Mouse (Mus musculus) frontal cortex, postnatal 10 days (tissue): ENCODE measurements at regions not wholly inside any gene's neighbourhood (a gene's known extent, or its start where the extent isn't known, plus 50 kb on each side); places are given as distances from the start of the nearest gene placed in this dataset.

Source experiments
- DNase-seq, 2 experiments: peaks; one replicate each; pipeline ENCODE4 v3.0.0; 2022; ENCODE audit warnings: low spot score in 2 of 2, mixed read lengths in 1 of 2

DNA sequence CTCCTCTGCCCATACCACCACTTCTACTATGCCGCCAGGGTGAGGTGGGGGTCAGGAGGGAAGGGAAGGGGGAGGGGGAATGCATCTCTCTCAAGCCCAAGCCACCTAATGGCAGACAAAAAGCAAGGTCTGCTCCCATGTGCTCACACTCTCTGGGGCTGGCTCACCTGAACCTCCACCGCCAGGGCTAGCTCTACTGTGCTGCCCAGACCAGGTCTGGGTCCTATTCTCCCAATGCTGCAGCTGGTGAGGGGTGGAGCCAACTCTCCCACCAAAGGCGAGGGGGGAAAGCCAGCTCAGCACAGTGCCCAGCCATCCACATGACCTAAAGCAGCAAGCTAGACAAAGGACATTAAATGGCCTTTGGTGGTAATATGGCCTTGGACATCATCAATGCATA, 158.6 kb downstream of the Chic2 start:
- no peak for DNase-seq

DNA sequence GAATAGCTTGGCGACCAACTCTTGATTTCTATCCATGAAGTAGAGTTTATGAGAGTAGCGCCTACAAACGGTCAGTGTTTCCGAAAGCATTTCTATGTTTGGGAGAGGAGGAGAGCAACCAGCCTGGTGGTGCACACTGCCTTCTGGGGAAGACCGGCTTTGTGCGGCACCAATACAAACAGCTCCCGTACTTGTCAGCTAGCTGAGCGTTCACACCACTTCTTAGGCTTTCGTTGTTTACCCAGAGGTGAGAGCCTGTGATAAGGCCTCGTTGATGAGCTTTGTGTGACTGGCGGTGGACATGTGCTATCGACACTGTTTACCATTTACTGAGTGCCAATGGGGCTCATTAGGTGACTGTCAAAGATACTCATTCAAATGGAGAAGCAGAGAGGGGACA, 162.0 kb downstream of the Chic2 start:
- no peak for DNase-seq

GRCm38 (mm10) chr5:74880669-74881226, 163.8 kb downstream of the Chic2 start:
- no peak for DNase-seq

DNA sequence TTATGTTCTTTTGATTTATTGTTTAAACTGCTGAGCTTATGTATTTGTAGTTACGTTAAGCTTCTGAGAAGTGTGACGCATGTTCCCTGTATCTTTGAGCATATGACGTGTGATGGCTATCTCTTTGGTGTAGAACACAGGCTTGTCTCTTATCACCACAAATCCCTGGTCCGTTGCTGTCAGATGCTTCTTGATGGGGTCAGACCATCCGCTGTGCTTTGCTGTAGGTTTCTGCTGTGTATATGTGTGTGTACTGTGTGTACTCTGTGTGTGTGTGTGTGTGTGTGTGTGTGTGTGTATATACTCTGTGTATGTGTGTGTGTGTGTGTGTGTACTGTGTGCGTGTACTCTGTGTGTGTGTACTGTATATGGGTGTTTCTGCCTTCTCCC, 164.5 kb downstream of the Chic2 start:
- DNase-seq, result no peak

DNA sequence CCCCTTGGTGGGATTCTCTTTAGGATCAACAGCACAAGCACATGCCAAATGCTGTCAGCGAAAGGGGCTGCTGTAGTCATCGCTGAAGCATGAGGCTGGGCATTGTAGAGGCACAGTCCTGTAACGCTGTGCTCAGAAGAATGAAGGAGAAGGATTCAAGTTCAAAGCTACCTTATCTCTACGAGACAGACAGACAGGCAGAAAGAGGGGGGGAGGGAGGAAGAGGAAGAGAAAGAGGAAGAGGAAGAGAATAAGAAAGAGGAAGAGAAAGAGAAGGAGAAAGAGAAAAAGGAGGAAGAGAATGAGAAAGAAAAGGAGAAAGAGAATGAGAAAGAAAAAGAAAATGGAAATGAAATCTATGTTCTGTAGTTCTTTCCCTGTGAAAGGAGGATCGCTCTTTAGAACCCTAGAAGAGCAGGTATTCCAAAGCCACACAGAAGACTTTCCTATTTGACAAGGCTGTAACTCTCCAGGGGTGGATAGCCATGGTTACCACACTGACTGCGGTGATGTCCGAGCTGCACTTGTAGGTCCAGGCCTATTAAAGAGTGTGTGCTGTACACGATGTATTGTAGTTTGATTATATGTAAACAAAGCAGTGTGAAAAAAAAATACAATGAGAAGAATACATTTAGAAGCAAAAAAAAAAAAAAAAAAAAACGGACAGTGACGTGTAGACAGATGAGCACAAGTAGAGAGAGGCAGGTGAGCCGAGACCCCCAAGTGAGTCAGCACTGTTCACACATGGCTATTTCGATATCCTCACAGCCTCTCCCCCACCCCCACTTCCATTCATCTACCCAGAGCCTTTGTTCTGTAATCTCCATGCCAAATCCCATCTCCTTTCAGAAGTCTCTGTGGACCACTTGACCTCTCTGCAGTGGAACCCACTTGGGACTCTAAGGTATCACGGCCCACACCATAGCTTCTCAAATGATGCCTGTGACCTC, 165.2 kb downstream of the Chic2 start:
- DNase-seq, result no peak

DNA sequence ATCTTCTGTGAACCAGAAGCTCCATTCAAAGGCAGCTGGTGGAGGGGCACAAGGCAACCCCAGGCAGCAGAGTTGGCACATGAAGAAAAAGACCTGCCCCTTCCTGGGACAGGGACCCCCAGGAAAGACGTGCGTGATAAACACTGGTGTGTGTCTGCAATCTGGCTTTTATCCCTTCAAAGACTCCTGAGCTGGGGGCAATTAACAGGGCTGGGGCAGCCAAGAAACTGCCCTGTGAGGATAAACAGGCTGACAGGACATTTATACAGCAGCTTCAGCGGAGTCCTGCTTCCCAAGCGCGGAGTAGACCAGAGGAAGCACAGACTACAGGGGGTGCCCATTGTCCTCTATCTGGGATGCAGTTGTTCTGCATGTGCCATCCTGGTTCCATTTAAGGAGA, 167.0 kb downstream of the Chic2 start:
- no peak for DNase-seq

DNA sequence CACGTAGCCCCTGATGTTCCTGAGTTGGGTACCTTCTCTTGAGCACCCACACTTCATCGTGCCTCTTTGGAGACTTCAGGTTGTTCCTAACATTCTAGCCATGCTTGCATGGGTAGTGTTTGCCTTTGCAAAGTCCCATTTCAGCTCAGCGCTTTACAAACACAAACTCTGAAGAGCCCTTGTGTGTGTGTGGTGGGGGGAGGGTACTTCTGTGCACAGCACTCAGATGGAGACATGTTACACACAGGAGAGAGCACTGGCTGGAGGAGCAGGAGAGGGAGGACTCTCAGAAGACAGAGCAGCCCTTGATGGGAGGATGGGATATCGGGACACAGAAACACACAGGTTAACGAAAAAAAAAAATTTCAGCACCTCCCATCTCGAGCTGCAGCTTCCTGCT, 167.4 kb downstream of the Chic2 start:
- DNase-seq, result no peak

- DNase-seq, result peak in 1 of 2 experiments; percentile 9
Observed at GRCm38 (mm10) chr5:74874691-74875090, 169.9 kb downstream of the Chic2 start.

DNA sequence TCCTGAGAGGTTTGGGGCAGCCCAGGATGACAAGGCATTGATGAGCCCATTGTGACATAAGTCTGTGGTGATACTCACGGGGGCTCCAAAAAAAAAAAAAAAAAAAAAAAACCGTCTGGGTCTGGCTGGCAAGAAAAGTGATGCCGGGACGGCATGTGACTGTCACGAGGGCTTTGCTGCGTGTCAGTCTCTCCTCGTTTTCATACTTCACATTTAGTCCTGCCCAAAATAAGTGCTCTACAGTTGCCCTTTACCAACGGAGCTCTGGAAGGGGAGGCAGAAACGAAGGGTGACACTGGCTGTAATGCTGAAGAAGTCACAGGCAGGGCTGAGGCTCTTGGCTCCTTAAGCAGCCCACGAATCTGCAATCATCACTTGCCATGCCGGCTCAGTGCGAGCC, 167.9 kb upstream of the Lnx1 start:
- no peak for DNase-seq

DNA sequence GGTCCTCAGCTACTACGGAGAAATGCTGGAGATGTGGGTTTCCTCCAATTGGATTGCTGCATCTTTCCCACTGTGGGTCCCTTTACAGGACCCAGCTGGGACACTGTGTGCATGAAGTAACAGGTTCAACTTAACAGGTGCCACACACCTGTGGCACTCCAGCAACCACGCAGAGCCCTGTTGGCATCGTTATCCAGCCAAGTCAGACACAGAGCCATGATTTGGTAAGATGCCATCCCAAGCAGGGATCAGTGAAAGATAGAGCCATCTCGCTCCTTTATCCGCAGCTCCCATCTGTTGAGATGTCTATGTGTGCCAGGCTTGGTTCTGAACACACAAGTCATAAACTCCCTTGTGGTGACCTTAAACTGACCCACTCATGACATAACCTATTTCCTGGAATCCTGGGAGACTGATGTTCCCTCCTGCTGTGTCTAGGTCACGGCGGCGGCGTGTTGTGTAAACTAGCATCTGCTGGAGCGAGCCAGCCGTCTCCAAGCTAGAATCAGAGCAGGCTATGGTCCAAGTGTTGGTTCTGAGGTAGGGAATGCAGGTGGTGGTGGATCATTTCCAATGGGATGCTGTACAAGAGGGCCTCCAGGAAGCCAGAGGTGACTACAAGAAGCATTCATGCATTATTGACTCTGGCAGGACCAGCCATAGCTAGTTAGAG, 164.5 kb upstream of the Lnx1 start:
- no peak for DNase-seq

GRCm38 (mm10) chr5:74866697-74867096, 164.0 kb upstream of the Lnx1 start:
- DNase-seq, result no peak

DNA sequence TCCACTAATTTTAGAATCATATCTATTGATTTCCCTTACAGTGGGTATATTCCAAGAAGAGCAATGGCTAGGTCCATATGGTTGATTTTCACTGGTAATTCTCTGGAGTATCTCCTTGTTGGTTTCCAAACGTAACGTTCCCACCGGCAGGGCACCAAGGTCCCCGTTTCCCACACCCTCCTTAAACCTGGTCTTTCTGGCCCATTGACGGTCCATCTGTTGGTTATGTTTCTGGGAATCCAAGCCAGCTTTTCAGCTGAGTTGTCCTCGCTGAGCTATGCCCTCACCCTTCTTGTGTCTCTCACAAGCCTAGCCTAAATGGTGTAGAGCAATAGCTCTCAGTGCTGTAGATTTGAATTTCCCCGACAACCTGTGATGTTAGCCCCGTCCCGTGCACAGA, 162.7 kb upstream of the Lnx1 start:
- DNase-seq, result no peak

- DNase-seq, result no peak
Observed at GRCm38 (mm10) chr5:74864540-74865157, 161.9 kb upstream of the Lnx1 start.

DNA sequence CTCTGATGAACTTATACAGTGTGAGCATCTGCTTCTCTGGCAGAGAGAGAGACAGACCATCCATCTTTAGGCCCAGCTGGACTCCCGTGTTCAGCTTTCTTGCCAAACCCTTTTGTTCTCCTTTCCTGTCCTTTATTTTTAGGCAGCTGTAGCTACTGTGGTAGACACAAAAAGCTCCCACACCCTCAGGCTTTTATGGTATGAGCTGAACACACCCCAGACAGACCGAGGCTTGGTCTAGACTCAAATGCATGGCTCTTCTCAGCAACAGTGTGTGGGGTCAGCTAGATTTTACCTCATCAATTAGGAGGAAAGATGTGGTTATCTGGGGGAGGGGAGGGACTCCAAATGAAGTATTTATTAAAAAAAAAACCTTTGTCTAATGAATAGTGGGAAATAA, 158.6 kb upstream of the Lnx1 start:
- DNase-seq, result no peak

DNA sequence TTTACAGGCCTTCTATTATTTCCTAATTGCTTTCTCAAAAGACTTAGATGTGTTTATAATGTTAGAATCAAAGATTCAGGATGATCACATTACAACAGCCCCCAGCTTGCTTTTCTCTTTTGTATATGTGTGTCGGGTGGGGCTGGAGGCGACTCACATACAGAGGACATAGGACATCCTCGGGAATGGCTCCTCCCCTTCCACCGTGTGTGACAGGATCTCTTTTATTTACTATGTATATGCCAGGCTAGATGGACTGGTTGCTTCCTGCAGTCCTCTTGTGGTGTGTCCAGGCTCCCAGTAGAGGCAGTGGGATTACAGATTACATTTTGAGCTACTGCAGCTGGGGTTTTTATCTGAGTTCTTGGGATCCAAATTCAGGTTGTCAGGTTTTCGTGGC, 155.1 kb upstream of the Lnx1 start:
- no peak for DNase-seq

DNA sequence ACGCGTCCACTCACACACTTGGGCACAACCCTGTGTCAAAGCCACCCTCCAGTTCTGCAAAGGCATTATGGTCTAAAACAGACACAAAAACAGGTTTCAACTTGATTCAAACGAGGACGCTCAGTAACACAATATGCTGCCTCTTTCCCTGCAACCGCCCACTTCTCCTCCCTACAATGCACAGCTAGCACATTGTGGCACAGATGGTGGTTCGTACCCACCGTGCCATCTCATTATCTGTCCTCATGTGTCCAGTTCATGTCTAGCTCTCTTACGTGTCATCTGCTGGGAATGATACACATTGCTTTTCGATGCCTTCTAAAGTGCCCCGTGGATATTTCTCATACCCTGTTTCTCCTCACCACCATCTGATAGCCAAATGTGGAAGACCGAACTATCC, 154.4 kb upstream of the Lnx1 start:
- peak; percentile 15 to 31 for DNase-seq

DNA sequence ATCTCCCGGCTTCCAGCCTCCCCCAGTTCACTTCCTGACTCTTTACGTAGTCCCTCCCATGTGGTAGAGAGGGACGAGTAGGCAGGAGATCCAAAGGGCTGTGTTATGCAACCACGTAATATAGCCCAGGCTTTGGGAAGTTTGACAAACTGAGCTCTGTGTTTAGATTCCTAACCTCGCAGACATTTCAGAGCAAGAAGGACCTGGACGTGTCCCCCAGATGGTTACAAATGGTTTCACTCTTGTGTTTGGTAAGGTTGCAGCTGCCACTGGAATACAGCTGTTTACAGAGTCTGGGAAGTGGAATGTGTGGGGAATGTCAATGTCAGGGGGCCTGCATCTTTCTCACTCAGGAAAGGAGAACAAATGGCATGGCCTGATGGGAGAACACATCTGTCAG, 145.1 kb upstream of the Lnx1 start:
- no peak for DNase-seq

DNA sequence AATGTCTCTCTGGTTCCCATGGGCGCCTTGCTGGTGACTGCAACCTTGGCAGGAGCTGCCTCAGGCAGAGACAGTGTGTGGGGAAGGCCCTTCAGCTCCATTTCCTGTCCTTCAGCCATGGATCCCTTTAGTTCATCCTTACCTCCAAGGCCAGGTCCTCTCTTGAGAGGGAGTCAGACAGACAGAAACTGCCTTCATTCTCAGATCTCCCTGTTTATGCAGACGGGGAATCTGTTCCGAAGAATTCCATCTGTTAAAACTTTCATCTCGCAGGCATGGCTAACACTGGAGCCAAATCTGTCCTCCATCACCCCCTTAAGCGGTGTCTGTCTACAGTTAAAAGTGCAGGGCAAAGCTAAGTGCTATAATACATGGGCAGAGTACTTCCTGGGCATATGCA, 144.0 kb upstream of the Lnx1 start:
- peak in 1 of 2 experiments; percentile 9 for DNase-seq

- no peak for DNase-seq
Observed at GRCm38 (mm10) chr5:74834401-74834800, 131.7 kb upstream of the Lnx1 start.

- no peak for DNase-seq
Observed at GRCm38 (mm10) chr5:74833887-74834286, 131.2 kb upstream of the Lnx1 start.

DNA sequence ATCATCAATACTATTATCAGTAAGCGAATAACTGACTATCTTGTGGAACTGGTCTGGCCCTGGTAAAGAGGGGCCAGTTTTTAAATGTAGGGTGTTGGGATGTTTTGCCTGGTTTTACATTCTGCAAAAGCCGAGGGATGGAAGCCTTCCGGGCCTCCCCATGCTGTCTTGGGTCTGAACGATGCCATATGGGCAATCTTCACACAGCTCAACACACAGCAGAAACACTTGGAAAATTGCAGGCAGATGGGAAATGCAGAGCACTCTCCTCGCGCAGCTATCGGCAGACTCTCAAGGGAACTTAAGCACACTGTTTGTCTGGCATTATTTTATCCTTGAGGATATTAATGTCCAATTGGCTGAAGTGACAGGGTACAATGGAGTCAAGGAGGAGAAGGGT, 129.3 kb upstream of the Lnx1 start:
- peak in 1 of 2 experiments; percentile 7 for DNase-seq

- no peak for DNase-seq
Observed at GRCm38 (mm10) chr5:74830646-74831045, 127.9 kb upstream of the Lnx1 start.
